In genomic region chr2:168333552-168334240, GRCm38 (mm10) we compare ENCODE assay signal across 14 mouse cellular contexts. TPM values are rescaled to one million over a fixed set of nuclear protein-coding genes. Genes with fewer than 3 reads are reported as not detected.
DNase-seq lines count a peak whose midpoint lies in the region; ATAC-seq and TF ChIP-seq lines count a peak whose summit lies in the region.
"Had no signal": no experiment of that assay in that cellular context is flagged by ENCODE, and none has a peak within 500 bp of the region (broad histone marks: within the 10 kb centered on the region; RNA-seq: fewer than 3 reads in every experiment).

No protein-coding gene starts in this region.

- peak; percentile 70 for DNase-seq in lung, embryonic 14.5 days
- DNase-seq in lung, adult 2 months, result no peak
- DNase-seq in limb, embryonic 14.5 days (ENCODE audit: low spot score), result no peak
- no peak for DNase-seq in frontal cortex, adult 2 months (ENCODE audit: extremely low spot score in 1 of 2, low spot score in 1 of 2)
- no peak for DNase-seq in left cerebral cortex, adult 8-10 months (ENCODE audit: low spot score in 2 of 2)
- DNase-seq: cerebellum, adult 9-10 months; gastrocnemius, postnatal 14 days; liver, embryonic 13.5 days; thymus, adult 2 months had no signal

- 17% methylated on average over 20 of the region's 20 CpGs for WGBS in lung, embryonic 14.5 days
- WGBS in lung, adult 2 months, result 30% methylated on average over 20 of the region's 20 CpGs
- WGBS in embryonic facial prominence, embryonic 13.5 days, result 39% methylated on average over 20 of the region's 20 CpGs
- WGBS in limb, embryonic 14.5 days, result 59% methylated on average over 20 of the region's 20 CpGs
- 33% methylated on average over 20 of the region's 20 CpGs for WGBS in stomach, embryonic 16.5 days

- ATAC-seq in lung, embryonic 14.5 days (ENCODE audit: insufficient read depth), result peak; percentile 73
- ATAC-seq in embryonic facial prominence, embryonic 13.5 days (ENCODE audit: insufficient number of reproducible peaks, insufficient read depth, low FRiP score, low TSS enrichment, low read depth), result no peak
- peak; percentile 57; the same call in 1 of the 2 replicates for ATAC-seq in limb, embryonic 14.5 days (ENCODE audit: low FRiP score, low read depth)
- no peak for ATAC-seq in stomach, embryonic 16.5 days (ENCODE audit: insufficient read depth, low FRiP score)
- ATAC-seq: activated CD4-positive, CD25-positive, alpha-beta regulatory T cell, adult 4 months had no signal

- no peak for TF ChIP-seq POLR2A in lung, adult 2 months (IDR thresholded peaks at IDR 0.05; ENCODE audit: borderline replicate concordance, extremely low read depth, low read depth, low read length)
- TF ChIP-seq POLR2A in limb, embryonic 14.5 days (IDR thresholded peaks at IDR 0.05; ENCODE audit: borderline replicate concordance, extremely low read depth, insufficient read depth, insufficient read length), result no peak

- H3K27me3 ChIP-seq in lung, embryonic 14.5 days (ENCODE audit: insufficient read depth, low read length), result no peaks in the 10 kb centered on the region
- no peaks in the 10 kb centered on the region for H3K27me3 ChIP-seq in embryonic facial prominence, embryonic 13.5 days
- no peaks in the 10 kb centered on the region for H3K27me3 ChIP-seq in limb, embryonic 14.5 days (ENCODE audit: control insufficient read depth, insufficient read depth, low read length)
- no peaks in the 10 kb centered on the region for H3K27me3 ChIP-seq in stomach, embryonic 16.5 days (ENCODE audit: control insufficient read depth, insufficient read depth, low read length)
- H3K27me3 ChIP-seq: liver, embryonic 13.5 days had no signal

- TF ChIP-seq CTCF in lung, embryonic 14.5 days (IDR thresholded peaks at IDR 0.05; ENCODE audit: low read depth), result no peak
- no peak for TF ChIP-seq CTCF in lung, adult 2 months (IDR thresholded peaks at IDR 0.05; ENCODE audit: insufficient read depth, low read length)

- H3K9ac ChIP-seq in lung, embryonic 14.5 days, result no peak overlapping the region; the same call in 1 of the 2 replicates
- no peak overlapping the region; the same call in 1 of the 2 replicates for H3K9ac ChIP-seq in embryonic facial prominence, embryonic 13.5 days
- H3K9ac ChIP-seq in limb, embryonic 14.5 days (ENCODE audit: low read depth, low read length, severe bottlenecking), result no peak overlapping the region
- H3K9ac ChIP-seq in stomach, embryonic 16.5 days (ENCODE audit: low read length), result peak overlapping the region; percentile 14; the same call in 1 of the 2 replicates
- H3K9ac ChIP-seq: liver, embryonic 13.5 days had no signal

- H3K4me2 ChIP-seq in lung, embryonic 14.5 days, result peak overlapping the region; percentile 16
- peak overlapping the region; percentile 18; the same call in 1 of the 2 replicates for H3K4me2 ChIP-seq in embryonic facial prominence, embryonic 13.5 days
- H3K4me2 ChIP-seq in limb, embryonic 14.5 days (replicated peaks; ENCODE audit: low read depth, low read length, severe bottlenecking), result no peak overlapping the region
- H3K4me2 ChIP-seq in stomach, embryonic 16.5 days (ENCODE audit: low read depth, low read length), result peak overlapping the region; percentile 10; the same call in 1 of the 2 replicates
- H3K4me2 ChIP-seq: liver, embryonic 13.5 days had no signal

- H3K9me3 ChIP-seq in lung, embryonic 14.5 days (ENCODE audit: low read depth, low read length), result no peaks in the 10 kb centered on the region
- no peaks in the 10 kb centered on the region for H3K9me3 ChIP-seq in embryonic facial prominence, embryonic 13.5 days
- H3K9me3 ChIP-seq in limb, embryonic 14.5 days (ENCODE audit: control insufficient read depth, low read length), result no peaks in the 10 kb centered on the region
- no peaks in the 10 kb centered on the region for H3K9me3 ChIP-seq in stomach, embryonic 16.5 days (replicated peaks; ENCODE audit: control insufficient read depth, low read length)
- H3K9me3 ChIP-seq: liver, embryonic 13.5 days had no signal

- H3K4me1 ChIP-seq in lung, embryonic 14.5 days (ENCODE audit: insufficient read depth), result peaks cover 16% of the 10 kb centered on the region; the same call in 1 of the 2 replicates
- 0 out of 2 replicates have a peak, but pooled peaks cover 3% of the 10 kb centered on the region for H3K4me1 ChIP-seq in lung, adult 2 months (ENCODE audit: control insufficient read depth, insufficient read depth, low read length)
- H3K4me1 ChIP-seq in embryonic facial prominence, embryonic 13.5 days, result peaks cover 29% of the 10 kb centered on the region
- peaks cover 5% of the 10 kb centered on the region; the same call in 1 of the 2 replicates for H3K4me1 ChIP-seq in limb, embryonic 14.5 days (ENCODE audit: control insufficient read depth, insufficient read depth, low read length)
- peaks cover 16% of the 10 kb centered on the region for H3K4me1 ChIP-seq in stomach, embryonic 16.5 days (ENCODE audit: control insufficient read depth, insufficient read depth, low read length)
- H3K4me1 ChIP-seq: liver, embryonic 13.5 days had no signal

- no peak overlapping the region for H3K4me3 ChIP-seq in lung, embryonic 14.5 days (ENCODE audit: low read depth, low read length)
- no peak overlapping the region for H3K4me3 ChIP-seq in lung, adult 2 months (replicated peaks; ENCODE audit: extremely low read depth, low read depth, low read length)
- no peak overlapping the region for H3K4me3 ChIP-seq in embryonic facial prominence, embryonic 13.5 days
- H3K4me3 ChIP-seq in limb, embryonic 14.5 days (replicated peaks; ENCODE audit: low read length), result no peak overlapping the region
- no peak overlapping the region for H3K4me3 ChIP-seq in stomach, embryonic 16.5 days (replicated peaks; ENCODE audit: low read length)
- H3K4me3 ChIP-seq: erythroblast, embryonic 14.5 days; liver, embryonic 13.5 days had no signal

- H3K27ac ChIP-seq in lung, embryonic 14.5 days (ENCODE audit: low read depth), result peak overlapping the region; percentile 60; the same call in 1 of the 2 replicates
- H3K27ac ChIP-seq in embryonic facial prominence, embryonic 13.5 days, result peak overlapping the region; percentile 66; the same call in 1 of the 2 replicates
- no peak overlapping the region for H3K27ac ChIP-seq in limb, embryonic 14.5 days (replicated peaks; ENCODE audit: low read depth, low read length)
- H3K27ac ChIP-seq in stomach, embryonic 16.5 days (ENCODE audit: low read length), result 0 out of 2 replicates have a peak overlapping the region, but pooled peaks have one; percentile 34
- H3K27ac ChIP-seq: liver, embryonic 13.5 days had no signal

- no peaks in the 10 kb centered on the region for H3K36me3 ChIP-seq in lung, embryonic 14.5 days (ENCODE audit: insufficient read depth)
- no peaks in the 10 kb centered on the region for H3K36me3 ChIP-seq in embryonic facial prominence, embryonic 13.5 days
- no peaks in the 10 kb centered on the region for H3K36me3 ChIP-seq in limb, embryonic 14.5 days (ENCODE audit: control insufficient read depth, insufficient read depth, low read length)
- H3K36me3 ChIP-seq in stomach, embryonic 16.5 days (ENCODE audit: control insufficient read depth, insufficient read depth, low read length), result no peaks in the 10 kb centered on the region
- H3K36me3 ChIP-seq: liver, embryonic 13.5 days had no signal

RNA-seq across cellular contexts. Expression of gene Kcng1, which starts 52.2 kb away (rescaled TPM):
- polyA plus RNA-seq in lung, embryonic 14.5 days (2014; fragmentation: Nextera tagmentation; extraction: Ambion mirVana), result 0.14 and 0.83 TPM in 2 replicates
- 0.62 and 0.71 TPM in 2 replicates for polyA plus RNA-seq in lung, adult 2 months (2012; rRNA removed)
- polyA plus RNA-seq in embryonic facial prominence, embryonic 13.5 days (2015; fragmentation: Nextera tagmentation; extraction: Ambion mirVana), result 2.1 and 2.2 TPM in 2 replicates
- polyA plus RNA-seq in limb, embryonic 14.5 days (2012; rRNA removed), result 0.59 and 1.1 TPM in 2 replicates
- 0.78 and 1.1 TPM in 2 replicates for polyA plus RNA-seq in limb, embryonic 14.5 days (2014; fragmentation: Nextera tagmentation; extraction: Ambion mirVana)
- 5.0 and 5.7 TPM in 2 replicates for polyA plus RNA-seq in stomach, embryonic 16.5 days (2015; fragmentation: Nextera tagmentation; extraction: Ambion mirVana)
- polyA plus RNA-seq in frontal cortex, adult 2 months (2012; rRNA removed), result 11.2 and 12.4 TPM in 2 replicates
- 10 to 100 TPM; 20.9 to 27.9 (median 26.2) TPM for total RNA-seq in left cerebral cortex, adult 8-10 months (2022)
- total RNA-seq: monocyte, adult 5-6 weeks had no signal
- polyA plus RNA-seq: activated CD4-positive, CD25-positive, alpha-beta regulatory T cell, adult 4 months; erythroblast, embryonic 14.5 days had no signal

Comparison
In these comparisons a context has a peak if more than half of its experiments do, and no peak if none do; other contexts are left out.
1. ATAC-seq: peak in lung, embryonic 14.5 days (single experiment) and limb, embryonic 14.5 days (single experiment); none in embryonic facial prominence, embryonic 13.5 days (single experiment) and stomach, embryonic 16.5 days (single experiment).